Mouse (Mus musculus): ENCODE data around the gene Snph. TPM values are rescaled to one million over a fixed set of nuclear protein-coding genes. Genes with fewer than 3 reads are reported as not detected.

Snph gene
- 0.12 TPM for polyA plus RNA-seq (2021)

- ChIA-PET POLR2A (no interaction called here), CTCF (interaction anchor here (0.7 to 1.0 kb wide), 4 partner anchors 9 to 24 kb away, joined by 3 read pairs; no protein-coding TSS in a partner anchor)
- TF ChIP-seq CTCF (IDR thresholded peaks at IDR 0.05) = peak; percentile 78
- DNase-seq (ENCODE audit: low read depth, low spot score) (no peak), ATAC-seq (peak; percentile 86)
- in situ Hi-C loops (cut with MboI; ENCODE audit: low pct_unique_long_range_greater_than_20kb) = no loop called here
- peaks cover 38% of the 10 kb centered on the region for H3K27me3 ChIP-seq
These were observed at the start of gene Snph for GRCm38 (mm10) chr2:151632159-151632814. Gene Snph (minus strand): TSS chr2:151632593.

DNA sequence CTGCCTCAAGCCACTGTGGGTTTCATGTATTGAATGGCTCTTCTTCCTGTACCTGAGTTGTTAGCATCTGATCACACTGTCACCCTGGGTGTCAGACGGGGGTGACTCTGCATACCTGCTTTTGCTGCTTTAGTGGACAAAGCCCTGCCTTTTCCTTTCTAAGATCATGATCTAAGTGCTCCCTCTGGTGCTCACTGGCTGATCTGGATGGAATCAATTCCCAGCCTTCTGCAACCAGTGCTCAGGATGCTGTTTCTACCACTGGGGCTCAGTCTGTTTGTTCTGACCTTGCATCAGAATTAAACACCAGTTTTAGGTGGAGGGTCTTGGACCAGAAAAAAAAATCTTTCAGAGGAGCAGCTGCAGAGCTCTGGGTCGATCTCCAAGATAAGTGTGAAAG lies 43.8 kb upstream of the Snph start:
- ChIA-PET POLR2A (no interaction called here), CTCF (no interaction called here)
- DNase-seq (ENCODE audit: low read depth, low spot score) = no peak
- H3K27me3 ChIP-seq = peaks cover 42% of the 10 kb centered on the region
- TF ChIP-seq CTCF (IDR thresholded peaks at IDR 0.05) = peak; percentile 13
- no peak for ATAC-seq
- in situ Hi-C loops (cut with MboI; ENCODE audit: low pct_unique_long_range_greater_than_20kb) = no loop called here

- H3K27me3 ChIP-seq = peaks cover 71% of the 10 kb centered on the region
- CTCF ChIA-PET = interaction anchor here (1.6 kb wide), 1 partner anchor 10 kb away, joined by 3 read pairs; no protein-coding TSS in a partner anchor
- ATAC-seq (no peak), DNase-seq (ENCODE audit: low read depth, low spot score) (no peak)
- POLR2A ChIA-PET = no interaction called here
- in situ Hi-C loops (cut with MboI; ENCODE audit: low pct_unique_long_range_greater_than_20kb) = no loop called here
- no peak for TF ChIP-seq CTCF (IDR thresholded peaks at IDR 0.05)
These were observed 38.6 kb upstream of the Snph start for GRCm38 (mm10) chr2:151670968-151671329.

DNA sequence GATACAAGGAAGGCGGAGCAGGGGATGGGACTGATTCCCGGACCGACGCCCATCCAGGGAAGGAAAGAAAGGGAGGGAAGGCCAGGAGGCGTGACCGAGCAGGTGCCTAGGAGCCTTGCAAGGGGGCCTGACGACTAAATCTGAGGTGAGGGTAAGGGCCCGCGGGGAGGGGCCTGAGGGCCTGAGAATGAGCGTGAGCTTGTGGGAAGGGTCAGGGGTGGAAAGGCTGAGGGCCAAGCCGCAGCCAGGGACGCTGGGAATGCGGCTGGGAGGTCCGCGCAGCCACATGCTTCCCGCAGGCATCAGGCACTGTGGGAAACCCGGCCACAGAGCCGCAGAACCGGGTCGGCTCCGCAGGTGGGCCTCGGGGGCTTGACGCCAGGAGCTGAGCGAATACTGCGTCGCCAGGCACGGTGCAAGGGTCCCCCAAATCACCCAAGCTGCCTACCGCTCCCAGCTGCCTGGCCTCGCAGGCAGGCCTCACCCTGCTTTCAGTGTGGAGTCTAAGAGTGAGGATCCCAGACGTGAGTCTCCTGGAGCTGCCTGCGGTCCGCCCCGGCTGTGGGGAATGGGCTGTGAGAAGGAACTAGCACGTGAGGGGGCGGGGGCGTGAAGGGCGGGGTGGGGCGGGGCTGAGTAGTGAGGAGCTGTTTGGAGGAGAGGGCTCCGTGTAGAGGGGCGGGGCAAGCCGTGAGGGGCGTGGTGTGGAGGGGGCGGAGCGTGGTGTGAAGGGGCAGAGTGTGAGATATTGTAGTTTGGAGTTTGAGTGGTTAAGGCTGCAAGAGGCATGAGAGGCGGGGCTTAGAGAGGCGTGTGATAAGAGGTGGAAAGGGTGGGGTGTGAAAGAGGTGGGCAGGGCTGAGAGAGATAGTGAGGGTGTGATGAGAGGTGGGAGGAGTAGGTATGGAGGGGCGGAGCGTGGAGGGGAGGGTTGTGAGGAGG lies 37.9 kb upstream of the Snph start:
- DNase-seq (ENCODE audit: low read depth, low spot score) = no peak
- in situ Hi-C loops (cut with MboI; ENCODE audit: low pct_unique_long_range_greater_than_20kb) = no loop called here
- peaks cover 78% of the 10 kb centered on the region for H3K27me3 ChIP-seq
- ChIA-PET CTCF (no interaction called here), POLR2A (no interaction called here)
- ATAC-seq = no peak
- no peak for TF ChIP-seq CTCF (IDR thresholded peaks at IDR 0.05)

DNA sequence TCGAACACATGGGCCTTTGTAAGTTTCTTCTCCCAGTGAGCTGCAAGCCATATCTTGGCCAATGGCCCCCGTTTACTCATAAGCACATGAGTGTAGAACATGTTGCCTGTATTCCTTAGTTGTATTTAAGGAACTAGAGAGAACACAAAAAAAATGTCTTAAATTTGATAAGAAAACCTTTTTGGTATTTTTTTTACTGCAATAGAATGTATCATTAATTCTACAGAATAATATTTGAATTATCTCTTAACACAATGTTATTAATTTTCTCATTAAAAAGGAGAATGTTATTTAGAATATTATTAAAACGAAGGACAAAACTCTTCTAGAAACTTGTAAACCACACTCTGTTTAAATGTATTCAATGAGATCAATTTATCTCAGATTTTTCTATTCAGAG lies 36.0 kb upstream of the Snph start, which contains the start of gene Rad21l:
Gene Rad21l, minus strand, starts transcription at position 101 of the 400 bp plus-strand sequence.
- DNase-seq (ENCODE audit: low read depth, low spot score) = no peak
- H3K27me3 ChIP-seq = peaks cover 82% of the 10 kb centered on the region
- ChIA-PET POLR2A (no interaction called here), CTCF (no interaction called here)
- no peak for TF ChIP-seq CTCF (IDR thresholded peaks at IDR 0.05)
- in situ Hi-C loops (cut with MboI; ENCODE audit: low pct_unique_long_range_greater_than_20kb) = no loop called here
- no peak for ATAC-seq

GRCm38 (mm10) chr2:151652053-151652452 lies 19.7 kb upstream of the Snph start:
- peaks cover 40% of the 10 kb centered on the region for H3K27me3 ChIP-seq
- TF ChIP-seq CTCF (IDR thresholded peaks at IDR 0.05) = no peak
- POLR2A ChIA-PET = no interaction called here
- ATAC-seq (no peak), DNase-seq (ENCODE audit: low read depth, low spot score) (no peak)
- in situ Hi-C loops (cut with MboI; ENCODE audit: low pct_unique_long_range_greater_than_20kb) = no loop called here
- CTCF ChIA-PET = no interaction called here

DNA sequence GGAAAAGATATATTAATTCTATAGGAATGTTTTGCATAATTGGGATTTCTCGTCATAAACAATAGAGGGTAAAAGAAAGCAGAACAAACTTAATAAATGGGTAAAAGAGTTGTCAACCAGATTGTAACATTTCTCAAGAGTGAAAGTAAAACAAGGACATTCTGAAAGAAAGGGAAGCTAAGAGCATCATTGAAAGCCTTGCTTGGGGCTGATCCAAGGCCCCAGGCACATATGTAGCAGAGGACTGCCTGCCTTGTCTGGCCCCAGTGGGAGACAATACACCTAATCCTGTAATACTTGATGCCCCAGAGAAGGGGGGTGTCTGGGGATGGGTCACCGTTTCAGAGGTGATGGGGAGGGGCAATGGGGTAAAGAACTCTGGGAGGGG lies 3.6 kb upstream of the Snph start:
- in situ Hi-C loops (cut with MboI; ENCODE audit: low pct_unique_long_range_greater_than_20kb) = no loop called here
- H3K27me3 ChIP-seq = peaks cover 26% of the 10 kb centered on the region
- TF ChIP-seq CTCF (IDR thresholded peaks at IDR 0.05) = no peak
- no peak for ATAC-seq
- ChIA-PET POLR2A (no interaction called here), CTCF (no interaction called here)
- no peak for DNase-seq (ENCODE audit: low read depth, low spot score)

DNA sequence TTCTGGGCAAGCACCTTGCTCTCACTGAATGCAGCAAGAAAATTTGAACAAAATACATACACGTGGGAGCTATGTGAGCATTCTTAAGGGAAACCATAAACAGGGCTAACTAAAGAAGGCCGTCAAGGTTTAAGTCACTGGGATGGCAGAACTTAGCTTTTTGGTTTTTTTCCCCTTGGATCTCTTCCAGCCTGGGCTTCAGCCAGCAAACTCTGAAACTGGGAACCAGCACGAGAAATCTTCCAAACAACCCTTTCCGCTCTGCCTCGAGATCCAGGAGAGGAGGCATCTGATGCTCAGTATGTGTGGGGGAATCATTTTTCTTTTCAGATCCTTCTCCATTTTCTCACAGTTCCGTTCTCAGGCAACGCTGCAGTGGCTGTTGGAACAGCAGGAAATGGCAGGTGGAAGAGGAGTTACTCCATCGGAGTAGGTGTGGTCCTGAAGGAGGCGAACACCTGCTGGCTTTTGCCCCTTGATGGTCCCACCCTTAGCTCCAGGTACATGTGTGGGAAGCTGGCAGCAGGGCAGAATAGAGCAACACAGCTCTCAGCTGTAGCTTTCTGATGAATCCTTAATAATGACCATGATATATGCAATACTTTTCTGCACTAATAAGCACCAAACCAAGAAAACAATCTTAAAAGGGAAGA lies 3.1 kb upstream of the Snph start:
- no peak for TF ChIP-seq CTCF (IDR thresholded peaks at IDR 0.05)
- POLR2A ChIA-PET = no interaction called here
- ATAC-seq (no peak), DNase-seq (ENCODE audit: low read depth, low spot score) (no peak)
- in situ Hi-C loops (cut with MboI; ENCODE audit: low pct_unique_long_range_greater_than_20kb) = no loop called here
- peaks cover 31% of the 10 kb centered on the region for H3K27me3 ChIP-seq
- CTCF ChIA-PET = no interaction called here

DNA sequence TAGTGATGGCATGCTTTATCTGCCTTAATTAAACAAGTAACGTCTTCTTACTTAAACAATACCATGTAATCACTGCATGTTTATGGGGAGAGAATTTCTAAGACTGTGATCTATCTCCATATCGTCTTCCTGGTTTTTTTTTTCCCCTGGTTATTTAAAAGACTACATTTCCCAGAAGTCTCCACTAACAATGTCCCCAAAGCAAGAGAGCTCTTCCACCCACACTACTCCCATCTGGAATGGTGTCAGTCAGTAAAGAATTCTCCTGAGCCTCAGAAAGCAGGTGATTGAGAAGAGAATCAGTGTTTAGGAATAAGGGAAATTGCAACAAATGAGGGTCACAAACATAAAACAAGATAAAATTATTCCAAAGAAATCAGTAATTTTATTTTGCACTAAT lies 2.5 kb upstream of the Snph start:
- ChIA-PET POLR2A (no interaction called here), CTCF (no interaction called here)
- DNase-seq (ENCODE audit: low read depth, low spot score) (no peak), ATAC-seq (no peak)
- peaks cover 31% of the 10 kb centered on the region for H3K27me3 ChIP-seq
- in situ Hi-C loops (cut with MboI; ENCODE audit: low pct_unique_long_range_greater_than_20kb) = no loop called here
- TF ChIP-seq CTCF (IDR thresholded peaks at IDR 0.05) = no peak

DNA sequence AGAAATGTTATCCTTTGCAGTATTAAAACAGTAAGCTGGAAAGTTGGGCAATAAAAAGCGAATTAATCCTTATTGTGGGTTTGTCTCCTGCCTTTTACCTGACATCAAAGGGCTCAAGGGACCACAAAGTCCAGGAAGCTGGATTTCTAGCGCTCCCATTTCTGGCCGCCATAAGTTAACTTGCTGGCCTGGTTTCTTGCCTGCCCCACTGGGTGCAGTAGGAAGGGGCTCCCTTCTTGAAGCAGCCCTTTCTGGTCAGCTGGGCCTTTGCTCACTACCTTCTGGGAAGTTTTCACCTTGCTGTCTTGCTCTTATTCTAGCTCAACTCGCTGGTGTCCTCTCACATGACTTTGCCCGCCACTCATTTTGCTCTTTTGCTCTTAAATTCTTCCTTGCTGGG lies 589 bp upstream of the Snph start:
- ChIA-PET CTCF (interaction anchor here (0.7 to 1.0 kb wide), 4 partner anchors 9 to 25 kb away, joined by 3 read pairs; no protein-coding TSS in a partner anchor), POLR2A (no interaction called here)
- in situ Hi-C loops (cut with MboI; ENCODE audit: low pct_unique_long_range_greater_than_20kb) = no loop called here
- no peak for TF ChIP-seq CTCF (IDR thresholded peaks at IDR 0.05)
- no peak for DNase-seq (ENCODE audit: low read depth, low spot score)
- peaks cover 37% of the 10 kb centered on the region for H3K27me3 ChIP-seq
- ATAC-seq = no peak

Data from Patski (cell line).